Mouse (Mus musculus) cerebellum, adult 2 months (tissue): Measurements from ENCODE around the gene Lypd4. TPM values are rescaled to one million over a fixed set of nuclear protein-coding genes. Genes with fewer than 3 reads are reported as not detected.

Experiments
- DNase-seq, 2 experiments: peaks; one replicate each; pipeline ENCODE4 v3.0.0; 2021
- H3K27ac ChIP-seq: fragments of 200-500 bp; 2 replicates; pipeline ENCODE4 v1.5.1; 2012; ENCODE audit warnings: low read length, control low read depth, inconsistent platforms; ENCODE audit not compliant: insufficient read depth
- H3K27me3 ChIP-seq: fragments of 200-500 bp; 2 replicates; pipeline ENCODE4 v1.6.1; 2012; ENCODE audit warnings: inconsistent platforms, mild to moderate bottlenecking, low read length, moderate library complexity; ENCODE audit not compliant: control insufficient read depth, insufficient read depth
- H3K4me1 ChIP-seq: fragments of 200-500 bp; 2 replicates; pipeline ENCODE4 v1.6.1; 2011; ENCODE audit warnings: low read length; ENCODE audit not compliant: control insufficient read depth, insufficient read depth
- H3K4me3 ChIP-seq: fragments of 200-500 bp; replicated peaks from 2 replicates; pipeline ENCODE3; 2011; ENCODE audit warnings: mild to moderate bottlenecking, low read depth, low read length, control low read depth; ENCODE audit not compliant: insufficient read depth
- CTCF ChIP-seq: fragments of 200-500 bp; IDR thresholded peaks from 2 replicates; pipeline ENCODE4 v1.5.1; 2011; ENCODE audit warnings: low read depth, mild to moderate bottlenecking, control low read depth, low read length, moderate library complexity, borderline replicate concordance; ENCODE audit not compliant: insufficient read depth
- POLR2A ChIP-seq: fragments of 200-500 bp; IDR thresholded peaks from 2 replicates; pipeline ENCODE4 v1.6.1; 2011; ENCODE audit warnings: low read length, control low read depth, borderline replicate concordance; ENCODE audit not compliant: insufficient read depth
- WGBS: fragments of 180-500 bp; shearing (Covaris S2); methylation state at CpG from one replicate; pipeline ENCODE4 v1.1.7; 2018; 5-methylcytosine and 5-hydroxymethylcytosine counted together
- polyA plus RNA-seq: library from polyadenylated mRNA; depleted of rRNA; stranded (reverse); fragments of >200 nt; gene quantifications from 2 replicates; pipeline ENCODE4 v1.2.3, GENCODE M21; 2012; rRNA removed

Gene Lypd4
- not detected in 2 replicates for polyA plus RNA-seq

DNA sequence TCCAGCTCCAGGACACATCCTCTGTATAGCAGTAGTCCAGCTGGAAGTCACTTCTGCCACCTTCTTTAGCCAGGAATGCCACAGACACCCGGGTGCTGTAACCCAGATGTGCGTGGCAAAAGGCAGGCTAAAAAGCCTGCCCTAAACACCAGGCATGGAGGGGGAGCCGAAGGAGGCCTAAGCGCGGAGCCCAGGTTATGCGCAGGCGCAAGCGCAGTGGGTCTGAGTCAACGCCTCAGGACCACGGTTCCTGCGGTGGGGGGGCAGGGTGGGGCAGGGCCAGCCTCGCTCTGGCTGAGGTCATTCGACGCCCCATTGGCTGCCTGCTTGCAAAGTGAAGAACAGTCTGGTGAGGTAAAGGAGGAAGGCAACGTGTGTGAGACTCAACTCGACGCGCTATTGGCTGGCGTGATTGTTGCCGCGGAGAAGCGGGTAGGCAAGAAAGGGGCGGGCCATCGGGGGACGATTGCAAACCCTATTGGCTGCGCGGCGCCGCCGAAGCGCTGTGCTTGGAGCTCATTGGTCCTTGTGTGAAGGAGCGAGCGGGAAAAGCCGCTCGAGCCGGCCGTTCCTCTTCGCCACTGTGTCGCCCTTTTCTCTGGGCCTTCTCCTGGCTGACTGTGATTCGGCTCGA, at the start of gene Lypd4, which contains the start of gene Dmrtc2:
Gene Lypd4, minus strand, starts transcription at position 410 of the 634 bp plus-strand sequence.
Gene Dmrtc2, plus strand, starts transcription at position 526 of the 634 bp plus-strand sequence.
- no peaks in the 10 kb centered on the region for H3K4me1 ChIP-seq
- no peak within 1 kb of the TSS for H3K27ac ChIP-seq
- H3K4me3 ChIP-seq, result no peak within 1 kb of the TSS
- 62% methylated on average over 41 of the region's 41 CpGs for WGBS
- no peak for TF ChIP-seq POLR2A
- no peak for TF ChIP-seq CTCF
- no peaks in the 10 kb centered on the region for H3K27me3 ChIP-seq
- DNase-seq, result no peak

- no peak overlapping the region for H3K27ac ChIP-seq
- no peak overlapping the region for H3K4me3 ChIP-seq
- WGBS, result 83% methylated on average over 20 of the region's 20 CpGs
- no peak for TF ChIP-seq POLR2A
- no peak for TF ChIP-seq CTCF
- DNase-seq, result no peak
- H3K4me1 ChIP-seq, result peaks cover 4% of the 10 kb centered on the region; the same call in 1 of the 2 replicates
- no peaks in the 10 kb centered on the region for H3K27me3 ChIP-seq
Observed at GRCm38 (mm10) chr7:24918763-24919323, 49.1 kb upstream of the Lypd4 start.

- H3K27me3 ChIP-seq, result no peaks in the 10 kb centered on the region
Observed at GRCm38 (mm10) chr7:24912480-24912879, 42.7 kb upstream of the Lypd4 start.

GRCm38 (mm10) chr7:24907211-24907748, 37.5 kb upstream of the Lypd4 start:
- 59% methylated on average over 13 of the region's 13 CpGs for WGBS
- H3K4me1 ChIP-seq, result peaks cover 3% of the 10 kb centered on the region; the same call in 1 of the 2 replicates
- TF ChIP-seq CTCF (no peak), POLR2A (no peak)

More at GRCm38 (mm10) chr7:24912480-24912879, 42.7 kb upstream of the Lypd4 start:
- 21% methylated on average over 14 of the region's 14 CpGs for WGBS
- DNase-seq, result peak; percentile 47 to 52
- Histone ChIP-seq H3K4me1 (no peaks in the 10 kb centered on the region), H3K27ac (no peak overlapping the region), H3K4me3 (no peak overlapping the region)
- TF ChIP-seq CTCF, result no peak
- TF ChIP-seq POLR2A, result no peak

DNA sequence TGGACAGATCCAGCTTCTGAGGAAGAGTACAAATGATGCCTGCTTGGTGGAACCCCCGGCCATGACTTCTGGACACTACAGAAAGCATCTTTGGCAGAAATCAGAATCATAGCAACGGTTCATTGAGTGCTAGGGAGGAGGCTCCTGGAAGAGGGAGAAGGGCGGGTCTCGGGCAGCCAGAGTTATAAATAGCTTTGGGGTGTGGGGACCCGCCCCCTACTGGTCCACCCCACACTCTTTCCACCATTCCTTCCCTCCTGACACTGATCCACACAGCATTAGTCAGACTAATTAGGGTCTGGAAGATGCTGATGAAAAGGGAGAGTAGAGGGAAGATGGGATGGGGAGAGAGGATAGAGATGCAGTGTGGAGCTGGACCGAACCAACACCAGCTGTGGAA, 36.8 kb upstream of the Lypd4 start:
- peaks cover 3% of the 10 kb centered on the region; the same call in 1 of the 2 replicates for H3K4me1 ChIP-seq
- H3K27me3 ChIP-seq, result no peaks in the 10 kb centered on the region
- TF ChIP-seq POLR2A, result no peak
- no peak for TF ChIP-seq CTCF
- no peak for DNase-seq
- no peak overlapping the region for H3K4me3 ChIP-seq
- WGBS, result 36% methylated on average over 6 of the region's 6 CpGs
- no peak overlapping the region for H3K27ac ChIP-seq

More at GRCm38 (mm10) chr7:24907211-24907748, 37.5 kb upstream of the Lypd4 start:
- H3K27me3 ChIP-seq, result no peaks in the 10 kb centered on the region
- H3K4me3 ChIP-seq, result no peak overlapping the region
- no peak overlapping the region for H3K27ac ChIP-seq
- no peak for DNase-seq

GRCm38 (mm10) chr7:24904936-24905335, 35.2 kb upstream of the Lypd4 start:
- Histone ChIP-seq H3K27ac (no peak overlapping the region), H3K4me1 (peaks cover 3% of the 10 kb centered on the region; the same call in 1 of the 2 replicates), H3K4me3 (peak overlapping the region; percentile 86), H3K27me3 (no peaks in the 10 kb centered on the region)
- no peak for TF ChIP-seq POLR2A
- TF ChIP-seq CTCF, result peak; percentile 72
- 8% methylated on average over 3 of the region's 3 CpGs for WGBS
- peak; percentile 73 to 75 for DNase-seq

- TF ChIP-seq POLR2A, result 0 out of 2 replicates have a peak, but pooled peaks have one; percentile 52
- TF ChIP-seq CTCF, result no peak
- Histone ChIP-seq H3K27ac (peak overlapping the region; percentile 42; the same call in 1 of the 2 replicates), H3K4me1 (peaks cover 3% of the 10 kb centered on the region; the same call in 1 of the 2 replicates), H3K27me3 (no peaks in the 10 kb centered on the region), H3K4me3 (peak overlapping the region; percentile 86)
- WGBS, result under 1% methylated on average over 26 of the region's 30 CpGs
- DNase-seq, result peak; percentile 96 to 99
Observed at GRCm38 (mm10) chr7:24904070-24904483, 34.3 kb upstream of the Lypd4 start.

DNA sequence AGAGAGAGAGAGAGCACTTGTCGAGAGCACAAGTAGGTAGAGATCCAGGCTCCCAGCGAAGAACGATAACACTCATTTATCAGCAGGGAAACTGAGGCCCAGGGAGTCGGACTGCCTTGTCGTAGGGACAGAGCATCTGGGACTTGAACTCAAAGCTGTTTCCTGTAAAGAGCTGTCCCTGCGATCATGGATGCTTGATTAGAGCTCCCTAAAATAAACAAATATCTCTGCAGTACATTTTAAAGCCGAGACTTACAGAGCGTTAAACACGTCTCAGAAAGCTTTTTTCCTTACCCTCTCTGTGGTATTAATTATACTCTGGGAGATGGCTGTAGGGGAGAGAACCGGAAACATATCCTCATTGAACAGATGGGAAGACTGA, 33.7 kb upstream of the Lypd4 start:
- H3K27ac ChIP-seq, result peak overlapping the region; percentile 68; the same call in 1 of the 2 replicates
- WGBS, result 36% methylated on average over 10 of the region's 10 CpGs
- peak overlapping the region; percentile 77 for H3K4me3 ChIP-seq
- peaks cover 3% of the 10 kb centered on the region; the same call in 1 of the 2 replicates for H3K4me1 ChIP-seq
- TF ChIP-seq CTCF, result no peak
- TF ChIP-seq POLR2A, result no peak
- no peaks in the 10 kb centered on the region for H3K27me3 ChIP-seq
- no peak for DNase-seq
